Mouse (Mus musculus) right cerebral cortex, postnatal 25 days (tissue): ENCODE data around the gene Loxl1.
A peak's percentile ranks its signal among the peaks of the same experiment; 100 is the strongest.

Experiments used
- DNase-seq: peaks from one replicate; pipeline ENCODE4 v3.0.0; 2022

Gene Loxl1

DNA sequence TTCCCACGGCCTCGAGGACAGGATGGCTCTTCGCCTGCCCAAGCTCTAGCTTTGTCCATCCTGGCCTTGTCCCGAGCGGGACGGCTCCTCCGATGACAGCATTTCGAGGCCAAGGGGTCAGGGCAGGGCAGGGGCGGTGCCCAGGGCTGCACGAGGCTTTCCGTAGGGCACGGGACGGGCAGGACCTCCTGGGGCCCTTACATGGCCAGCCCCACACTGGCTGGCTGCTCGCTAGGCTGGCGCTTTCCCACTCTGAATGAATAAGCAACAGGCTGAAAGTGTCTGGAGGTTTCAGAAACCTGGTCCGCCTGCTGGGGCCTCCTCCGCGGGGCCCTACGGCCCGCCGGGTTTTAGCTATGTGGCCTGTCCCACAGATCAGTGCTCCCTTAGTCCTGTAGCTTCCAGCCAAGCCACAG, at the start of gene Loxl1:
Gene Loxl1 (minus strand): TSS at position 243 of the 416 bp plus-strand sequence.
- DNase-seq, result no peak

DNA sequence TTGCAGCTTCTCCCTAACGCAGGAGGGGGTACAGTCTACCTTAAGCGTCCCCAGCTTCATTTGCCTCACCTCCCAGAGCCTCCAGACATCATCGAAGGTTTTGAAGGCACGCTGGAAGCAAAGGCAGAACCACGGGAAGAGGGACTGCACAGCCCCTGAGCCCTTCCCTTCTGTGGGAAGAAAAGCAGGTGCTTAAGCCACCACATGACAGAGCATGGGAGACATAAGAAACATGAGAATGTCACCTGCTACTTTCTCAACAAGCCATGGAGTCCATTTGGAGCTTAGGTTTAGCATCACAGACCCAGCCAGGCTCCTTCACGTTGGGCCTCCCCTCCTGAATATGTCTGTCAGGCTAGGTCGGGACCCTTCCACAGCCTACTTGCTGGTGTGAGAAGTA, 49.0 kb upstream of the Loxl1 start:
- DNase-seq, result no peak

DNA sequence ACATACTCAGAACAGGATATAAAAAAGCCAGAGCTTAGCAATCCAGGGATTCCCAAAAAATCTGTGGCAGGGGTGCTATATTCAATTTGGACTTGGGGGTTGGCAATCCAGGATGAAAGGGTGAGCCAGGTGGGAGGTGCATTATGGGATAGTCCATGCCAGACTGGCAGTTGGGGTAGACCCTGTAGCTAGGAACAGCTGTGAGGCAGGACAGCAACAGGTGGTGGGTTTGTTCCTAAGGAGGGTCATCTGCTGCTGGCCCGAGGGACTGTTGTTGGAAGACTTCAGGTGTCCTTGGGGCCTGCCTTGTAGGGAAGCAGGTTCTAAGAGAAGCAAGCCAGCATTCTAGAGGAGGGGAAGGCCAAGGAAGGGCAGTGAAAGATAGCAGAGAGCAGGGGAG, 48.4 kb upstream of the Loxl1 start:
- no peak for DNase-seq

DNA sequence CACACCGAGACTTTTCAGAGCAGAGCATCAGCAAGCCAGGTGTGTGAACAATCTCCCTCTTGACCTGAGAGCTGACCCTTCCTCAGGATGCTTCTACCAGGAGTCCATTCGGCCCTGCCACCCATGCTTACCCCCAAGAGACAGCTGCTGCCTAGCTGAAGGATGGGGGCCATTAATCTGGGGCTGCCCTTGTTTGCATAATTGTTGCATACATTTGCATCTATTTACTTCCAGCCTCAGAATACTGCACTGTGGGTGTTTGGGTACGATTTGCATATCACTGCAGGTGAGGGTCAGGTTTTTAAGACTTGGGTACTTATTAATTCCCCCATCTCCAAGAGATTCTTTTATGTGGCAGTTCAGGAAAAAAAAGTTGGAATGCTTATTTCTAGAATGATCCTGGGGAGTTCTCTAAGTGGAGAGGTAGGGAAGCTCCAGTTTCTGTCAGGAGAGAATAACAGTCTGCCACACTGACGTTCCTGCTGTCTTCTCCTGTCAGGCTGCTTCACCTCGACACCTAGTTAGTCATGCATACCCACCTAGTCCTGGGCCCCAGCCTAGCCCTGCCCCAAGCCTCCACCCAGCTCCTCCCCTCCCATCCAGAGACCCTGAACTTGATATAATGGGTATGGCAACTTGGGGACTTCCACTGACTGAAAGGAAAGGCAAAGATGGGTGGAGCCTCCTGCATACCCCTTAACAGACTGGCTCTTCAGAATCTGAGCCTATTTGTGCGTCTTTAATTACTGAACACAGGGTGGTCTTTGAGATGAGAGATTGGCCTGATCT, 42.5 kb upstream of the Loxl1 start:
- no peak for DNase-seq

DNA sequence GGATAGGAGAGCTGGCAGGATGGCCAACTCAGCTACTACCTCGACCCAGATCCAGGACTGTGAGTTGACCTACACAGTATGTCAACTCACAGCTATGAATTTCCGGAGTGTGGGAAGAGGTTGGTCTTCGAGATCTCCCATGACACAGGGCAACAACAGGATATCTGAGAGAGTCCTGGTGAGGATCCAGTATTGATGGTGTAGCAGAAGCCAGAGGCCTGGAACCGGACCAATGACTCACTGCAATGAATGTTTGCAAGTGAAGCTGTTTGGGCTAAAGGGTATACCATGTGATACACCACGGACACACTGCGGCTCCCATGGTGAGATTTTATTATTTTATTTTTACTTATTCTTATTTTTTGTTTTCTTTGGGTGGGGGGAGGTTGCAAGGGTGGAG, 41.7 kb upstream of the Loxl1 start:
- no peak for DNase-seq

DNA sequence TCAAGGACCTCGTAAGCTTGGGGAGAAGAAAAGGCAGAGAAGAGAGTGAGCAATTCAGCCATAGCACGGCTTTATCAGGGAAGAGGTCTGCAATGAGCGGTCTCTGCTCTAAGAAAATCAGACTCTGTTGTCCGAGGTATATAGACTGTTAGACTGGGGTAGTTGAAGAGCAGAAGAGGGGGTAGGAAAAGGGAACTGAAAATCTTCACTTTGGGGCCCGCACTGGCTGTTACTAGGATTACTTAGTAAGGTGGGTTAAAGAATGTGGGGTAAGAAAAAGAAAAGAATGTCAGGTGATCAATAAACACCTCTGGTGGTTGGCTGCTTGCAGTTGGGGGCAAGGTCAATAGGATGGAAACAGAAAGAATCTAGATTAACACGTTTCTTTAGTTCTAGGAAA, 40.2 kb upstream of the Loxl1 start:
- no peak for DNase-seq

DNA sequence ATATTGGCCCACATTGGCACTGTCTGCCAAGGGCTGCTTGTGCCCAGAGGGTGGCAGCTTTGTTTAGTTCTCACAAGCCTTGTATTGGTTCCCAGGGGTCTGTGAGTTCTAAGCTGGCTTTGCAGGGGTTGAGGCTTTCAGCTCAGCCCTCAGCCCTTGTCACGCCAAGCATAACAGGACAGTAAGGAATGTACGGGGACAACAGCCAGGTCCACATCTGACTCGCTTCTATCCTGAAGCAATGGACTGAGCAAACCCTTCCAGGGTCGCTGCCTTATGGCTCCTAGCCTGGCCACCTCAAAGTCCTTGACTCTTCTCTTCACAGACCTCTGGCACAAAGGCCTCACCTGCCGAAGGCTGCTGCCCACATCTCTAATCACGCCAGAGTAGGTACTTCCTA, 34.8 kb upstream of the Loxl1 start:
- DNase-seq, result no peak

DNA sequence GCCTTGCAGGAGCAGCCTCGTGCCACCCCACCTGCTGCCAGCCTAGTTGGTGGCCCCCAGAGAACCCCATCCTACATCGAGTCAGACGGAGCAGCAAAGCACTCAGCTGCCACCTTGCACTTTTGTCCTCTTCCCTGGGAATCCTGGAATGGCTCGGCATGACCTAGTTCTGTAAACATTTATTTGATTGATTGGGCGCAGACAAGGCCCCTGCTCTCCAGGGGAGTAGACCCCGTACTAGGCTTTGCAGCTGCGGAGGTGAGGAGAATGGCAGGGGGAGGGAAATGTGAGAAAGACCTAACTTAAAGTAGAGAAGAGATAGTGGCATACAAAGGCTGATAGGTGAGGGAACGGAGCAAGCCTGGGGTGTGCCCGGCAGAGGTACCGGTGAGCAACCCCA, 33.5 kb upstream of the Loxl1 start:
- no peak for DNase-seq

DNA sequence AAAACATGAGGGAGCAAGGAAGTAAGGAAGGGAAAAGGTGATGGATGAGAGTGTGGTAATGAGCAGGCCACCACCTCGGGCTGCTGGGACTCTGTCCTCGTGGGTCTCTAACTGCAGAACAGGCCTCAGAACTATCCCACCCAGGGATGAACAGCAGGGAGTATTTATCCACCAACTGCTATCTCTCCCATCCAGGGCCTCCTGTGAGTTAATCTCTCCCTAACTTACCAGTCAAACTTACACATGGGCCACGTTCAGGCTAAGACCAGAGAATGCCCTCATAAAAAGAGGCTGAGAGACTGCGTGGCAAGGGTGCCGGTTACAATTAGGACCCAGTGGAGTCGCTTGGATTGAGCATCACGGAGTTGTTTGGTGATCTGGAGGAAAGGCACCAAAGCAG, 33.0 kb upstream of the Loxl1 start:
- DNase-seq, result no peak

DNA sequence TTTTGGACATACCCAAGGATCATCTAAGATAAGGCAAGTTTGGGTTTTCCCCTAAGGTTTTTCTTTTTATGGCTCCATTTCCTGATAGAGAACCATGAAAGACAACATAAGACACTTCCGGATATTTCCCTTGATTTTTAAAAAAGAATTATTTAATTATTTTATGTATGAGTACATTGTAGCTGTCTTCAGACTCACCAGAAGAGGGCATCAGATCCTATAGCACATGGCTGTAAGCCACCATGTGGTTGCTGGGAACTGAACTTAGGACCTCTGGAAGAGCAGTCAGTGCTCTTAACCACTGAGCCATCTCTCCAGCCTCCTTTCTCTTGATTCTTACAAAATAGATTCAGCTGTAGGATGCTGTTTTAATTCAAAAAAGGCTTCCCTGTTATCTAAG, 28.8 kb upstream of the Loxl1 start:
- no peak for DNase-seq

DNA sequence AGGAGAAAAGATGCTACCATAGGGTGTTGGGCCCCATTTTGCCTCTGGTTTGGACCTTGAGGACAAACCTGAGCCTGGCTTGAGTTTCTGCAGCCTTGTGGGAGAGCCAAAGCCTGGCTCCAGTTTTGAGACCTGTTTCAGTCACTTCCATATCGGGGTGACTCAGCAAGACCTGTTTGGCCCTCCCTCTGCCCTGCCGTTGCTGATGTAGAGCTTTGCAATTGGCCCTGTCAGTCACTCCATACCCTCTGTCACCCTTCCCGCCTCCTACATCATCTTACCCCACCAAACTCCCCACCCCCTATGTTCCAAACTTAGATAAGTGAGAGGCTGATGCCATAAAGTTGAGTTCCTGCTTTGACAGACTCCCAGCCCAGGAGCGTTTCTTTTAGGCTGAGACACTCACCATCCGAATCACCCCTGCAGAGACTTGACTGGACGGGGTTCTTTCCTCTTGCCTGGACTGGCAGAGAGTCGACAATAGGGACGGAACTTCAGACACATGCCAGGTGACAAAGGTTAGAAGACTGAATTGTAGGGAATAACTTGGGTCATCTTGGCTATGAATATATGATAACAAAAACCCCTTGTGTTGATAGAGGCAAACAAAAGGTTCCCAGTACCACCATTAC, 23.8 kb upstream of the Loxl1 start:
- DNase-seq, result no peak

DNA sequence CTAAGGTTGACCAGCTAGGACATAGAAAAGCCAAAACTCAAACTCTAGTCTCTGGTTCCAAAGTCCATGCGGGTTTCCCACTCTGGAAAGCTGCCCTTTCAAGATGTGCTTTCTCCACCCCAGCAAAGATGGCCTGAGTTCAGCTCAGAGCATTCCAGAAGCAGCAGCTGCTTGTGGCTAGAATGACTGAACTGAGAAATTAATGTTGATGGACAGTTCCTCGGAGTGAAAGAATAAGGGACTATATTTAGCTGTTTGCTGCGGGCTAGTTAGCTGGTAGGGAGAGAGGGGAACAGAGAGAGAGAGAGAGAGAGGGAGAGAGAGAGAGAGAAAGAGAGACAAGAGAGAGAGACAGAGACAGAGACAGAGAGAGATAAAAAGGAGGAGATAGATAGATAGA, 18.3 kb upstream of the Loxl1 start:
- no peak for DNase-seq

DNA sequence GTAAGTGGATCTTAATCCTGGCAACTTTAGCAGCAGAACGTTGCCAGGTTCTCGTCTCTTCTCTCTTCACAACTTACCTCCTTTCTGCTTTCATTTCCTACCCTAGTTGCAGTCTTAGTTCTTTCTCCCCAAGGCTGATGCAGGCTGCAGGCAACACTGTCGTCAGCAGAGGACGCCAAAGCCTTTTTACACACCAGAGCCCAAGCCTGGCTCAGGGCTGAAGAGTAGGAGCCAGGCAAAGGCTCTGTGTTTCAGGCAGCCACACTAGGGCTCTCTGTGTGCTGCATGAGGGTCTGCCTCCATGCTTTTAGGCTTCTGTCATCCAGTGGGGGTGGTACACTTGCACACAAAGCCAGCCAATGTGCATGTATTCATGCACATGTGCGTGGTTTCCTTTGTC, 17.3 kb upstream of the Loxl1 start:
- DNase-seq, result peak; percentile 70

DNA sequence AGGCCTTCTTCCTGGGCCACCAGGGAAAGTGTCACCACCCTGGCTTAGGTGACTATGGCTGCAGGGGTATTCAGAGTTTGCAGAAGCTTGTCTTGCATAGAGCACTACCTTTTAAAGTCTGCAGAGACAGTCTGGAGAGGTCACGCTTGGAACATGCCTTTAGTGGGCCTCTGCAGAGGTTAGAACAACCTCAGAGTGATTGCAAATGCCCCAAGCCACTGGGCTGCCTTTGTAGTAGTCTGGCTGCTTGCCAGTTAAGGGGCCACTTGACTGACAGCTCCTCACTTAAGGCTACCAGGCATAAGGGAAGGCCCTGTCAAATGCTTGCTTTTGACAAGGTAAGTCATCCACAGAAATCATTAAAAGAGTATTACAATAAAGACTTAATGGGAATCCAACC, 14.4 kb upstream of the Loxl1 start:
- no peak for DNase-seq

DNA sequence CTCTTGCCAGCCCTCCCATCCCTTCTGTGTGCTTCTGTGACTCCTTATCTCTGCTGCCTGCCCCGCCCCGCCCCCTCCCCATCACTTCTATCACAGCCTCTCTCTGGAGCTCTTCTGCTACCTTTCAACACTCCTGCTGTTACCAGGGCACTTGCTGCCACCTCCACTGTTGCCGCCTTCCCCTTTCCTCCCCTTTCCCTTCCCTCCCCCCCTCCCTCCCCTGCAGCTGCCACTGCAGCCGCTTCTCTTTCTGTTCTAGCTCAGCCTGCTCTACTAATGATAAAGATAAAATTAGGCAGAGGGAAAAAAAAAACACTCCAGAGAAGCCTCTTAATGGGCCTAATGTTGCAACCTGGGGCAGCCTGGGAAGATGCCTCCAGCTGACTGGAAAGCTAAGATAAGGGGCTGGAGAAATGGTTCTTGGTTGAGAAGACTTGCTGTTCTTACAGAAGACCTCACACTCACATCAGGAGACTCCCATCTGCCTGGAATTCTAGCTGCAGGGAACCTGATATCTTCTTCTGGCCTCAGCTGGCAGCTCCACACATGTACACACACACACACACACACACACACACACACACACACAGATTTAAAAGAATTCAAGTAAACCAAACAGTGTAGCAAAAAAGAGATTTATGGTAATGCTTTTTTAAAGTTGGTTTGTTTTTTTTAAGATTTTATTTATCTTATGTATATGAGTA, 13.6 kb upstream of the Loxl1 start:
- DNase-seq, result no peak

DNA sequence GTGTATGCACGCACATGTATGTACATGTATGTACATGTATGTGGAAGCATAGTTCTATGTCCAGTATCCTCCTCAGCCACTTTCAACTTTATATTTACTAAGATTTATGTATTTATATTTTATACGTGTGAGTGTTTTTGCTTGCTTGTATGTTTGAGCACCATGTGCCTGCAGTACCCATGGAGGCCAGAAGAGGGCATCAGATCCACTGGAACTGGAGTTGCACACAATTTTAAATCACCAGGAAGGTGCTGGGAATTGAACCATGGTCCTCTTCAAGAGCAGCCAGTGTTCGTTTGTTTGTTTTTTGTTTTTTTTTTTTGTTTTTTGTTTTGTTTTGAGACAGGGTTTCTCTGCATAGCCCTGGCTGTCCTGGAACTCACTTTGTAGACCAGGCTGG, 8.7 kb upstream of the Loxl1 start:
- DNase-seq, result no peak

DNA sequence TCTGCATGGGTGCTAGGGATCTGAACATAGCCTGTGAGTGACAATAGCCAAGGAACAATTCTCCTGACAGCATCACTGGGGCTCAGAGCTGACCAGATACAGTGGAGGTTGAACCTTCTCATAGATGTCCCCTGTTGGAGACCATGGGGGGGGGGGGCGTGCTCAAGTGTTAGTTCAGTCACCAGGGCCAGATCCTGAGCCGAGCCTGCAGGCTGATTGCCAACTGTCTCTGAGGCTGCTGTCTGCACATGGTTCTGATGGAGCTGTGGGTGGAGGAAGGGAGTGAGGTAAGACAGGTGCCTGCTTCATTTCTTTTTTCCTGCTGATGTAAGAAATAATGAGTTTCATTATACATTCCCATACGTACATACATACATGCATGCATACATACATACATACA, 5.3 kb upstream of the Loxl1 start:
- DNase-seq, result no peak

DNA sequence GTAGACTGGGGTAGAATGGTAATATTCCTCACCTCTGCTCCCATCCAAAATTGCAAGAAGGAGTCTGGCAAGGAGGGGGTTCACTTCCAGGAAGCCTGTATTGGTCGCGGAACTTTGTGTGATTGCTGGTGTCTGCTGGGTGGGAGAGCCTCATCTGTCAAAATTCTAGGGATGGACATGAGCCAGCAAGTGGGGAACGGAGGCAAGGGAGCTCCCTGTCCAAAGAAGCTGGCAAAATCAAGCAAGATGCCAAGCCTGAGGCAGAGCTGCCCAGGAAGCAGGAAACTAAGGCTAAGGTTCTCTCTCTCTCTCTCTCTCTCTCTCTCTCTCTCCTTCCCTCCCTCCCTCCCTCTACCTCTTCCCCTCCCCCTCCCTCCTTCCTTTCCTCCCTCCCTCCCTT, 4.4 kb upstream of the Loxl1 start:
- DNase-seq, result no peak

DNA sequence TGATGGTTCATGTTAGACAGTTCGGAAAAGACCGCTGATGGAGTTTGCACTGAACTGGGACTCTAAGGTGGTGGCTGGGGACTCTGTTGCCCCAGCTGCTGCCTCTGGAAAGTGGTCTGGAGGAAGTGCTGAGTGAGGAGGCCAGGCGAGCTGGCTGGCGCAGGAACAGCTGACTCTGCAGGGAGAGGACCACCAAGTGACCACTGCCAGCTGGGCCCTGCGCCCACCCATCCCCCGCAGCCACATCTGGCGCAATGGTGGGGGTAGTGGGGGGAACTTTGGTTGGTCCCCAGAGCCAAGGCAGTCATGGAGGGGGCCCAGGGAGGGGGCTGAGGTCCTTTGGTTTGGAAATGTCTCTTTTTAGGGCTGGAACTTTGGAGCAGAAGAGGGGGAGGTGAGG, 3.8 kb upstream of the Loxl1 start:
- no peak for DNase-seq

DNA sequence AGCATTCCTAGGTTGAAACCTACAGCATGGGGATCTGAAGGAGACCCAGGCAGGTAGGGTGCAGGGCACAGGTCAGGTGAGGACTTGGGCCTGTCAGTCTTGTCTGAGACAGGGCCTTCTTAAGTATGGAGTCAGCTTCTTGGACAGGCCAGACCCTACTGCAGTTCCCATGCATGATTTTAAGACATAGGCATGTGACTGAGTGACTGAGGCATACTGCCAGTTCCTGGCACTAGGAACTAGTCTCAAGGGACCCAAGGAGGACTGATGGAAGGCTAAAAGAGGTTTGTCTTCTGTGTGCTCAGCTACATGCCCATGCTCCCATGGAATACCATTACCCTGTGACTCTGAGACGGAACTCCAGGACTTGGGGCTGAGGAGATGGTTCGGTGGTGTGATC, 2.9 kb upstream of the Loxl1 start:
- no peak for DNase-seq

DNA sequence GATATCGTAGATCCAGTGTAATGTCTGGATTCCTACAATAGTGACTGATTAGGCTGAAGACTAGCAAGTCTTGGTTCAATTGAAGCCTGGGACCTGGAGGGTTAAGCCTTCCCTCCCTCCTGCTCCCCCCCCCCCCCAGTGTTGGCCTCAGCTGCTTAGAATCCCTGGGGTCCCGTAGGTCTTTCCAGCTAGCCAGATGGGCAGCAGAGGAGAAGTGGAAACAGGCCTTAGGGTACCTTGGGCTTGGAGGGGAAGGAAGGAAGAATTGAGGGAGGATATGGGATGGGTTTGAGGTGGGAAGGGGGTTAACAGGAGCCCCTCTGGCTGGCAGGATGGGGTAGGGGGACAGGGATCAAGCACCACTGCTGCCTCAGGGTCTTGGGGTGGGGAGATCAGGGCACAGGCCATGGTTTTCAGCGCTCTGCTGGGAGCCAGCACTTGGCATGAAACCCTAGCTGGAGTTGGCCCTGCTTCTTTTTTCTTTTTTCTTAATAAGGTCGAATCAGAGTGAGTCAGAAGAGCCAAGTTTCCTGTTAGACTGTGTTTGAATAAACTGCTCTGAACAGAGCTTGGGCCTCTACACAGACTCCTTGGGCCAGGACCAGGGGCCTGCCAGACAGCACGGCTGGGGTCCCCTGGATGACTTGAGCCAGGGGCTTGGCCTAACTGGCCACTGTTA, 1.8 kb upstream of the Loxl1 start:
- no peak for DNase-seq

DNA sequence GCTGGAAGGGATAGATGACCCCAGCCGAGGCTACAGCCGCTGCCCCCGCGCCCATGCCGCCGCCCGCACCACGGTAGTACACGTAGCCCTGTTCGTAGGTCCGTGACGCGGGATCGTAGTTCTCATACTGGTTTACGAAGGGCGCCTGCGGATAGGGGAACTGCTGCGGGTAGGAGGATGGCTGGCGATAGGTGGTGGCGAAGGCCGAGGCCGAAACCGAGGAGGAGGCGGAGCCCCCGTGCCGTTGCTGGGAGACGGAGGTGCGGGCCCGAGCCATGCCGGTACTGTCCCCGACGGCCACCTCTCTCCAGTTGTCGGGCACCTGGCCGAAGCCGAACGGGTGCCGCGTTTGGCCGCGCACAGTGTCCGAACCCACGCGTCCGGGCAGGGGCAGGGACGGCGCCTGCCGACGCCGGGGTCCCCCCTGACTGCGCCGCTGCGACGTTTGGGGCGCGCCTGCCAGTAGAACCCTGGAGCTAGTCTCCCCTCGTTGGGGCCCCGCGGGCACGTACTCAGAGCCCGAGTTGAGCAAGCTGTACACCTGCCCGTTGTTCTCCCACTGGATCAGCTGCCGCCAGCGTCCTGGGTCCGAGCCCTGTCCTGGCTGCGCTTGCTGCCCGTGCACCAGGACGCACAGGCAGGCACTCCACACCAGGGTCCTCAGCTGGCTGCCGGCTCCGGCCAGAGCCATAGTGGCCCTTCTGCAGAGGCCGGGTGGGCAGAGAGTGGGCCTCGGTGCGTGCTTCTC, 616 bp downstream of the Loxl1 start:
- no peak for DNase-seq
